Mouse (Mus musculus) CH12.LX (cell line): ENCODE results near the gene Dntt. TPM values are rescaled to one million over a fixed set of nuclear protein-coding genes. Genes with fewer than 3 reads are reported as not detected.
A peak's percentile ranks its signal among the peaks of the same experiment; 100 is the strongest.

Source experiments
- DNase-seq: peaks from one replicate; pipeline ENCODE4 v3.0.0-alpha.2; 2013; ENCODE audit errors: extremely low read depth
- H3K27ac ChIP-seq: 2 replicates; pipeline ENCODE4 v1.5.1; 2012; ENCODE audit warnings: low read depth, mild to moderate bottlenecking, control low read depth, moderate library complexity; ENCODE audit not compliant: insufficient read depth
- H3K27me3 ChIP-seq: replicated peaks from 2 replicates; pipeline ENCODE3; 2012; ENCODE audit warnings: inconsistent platforms
- H3K36me3 ChIP-seq, 2 experiments: replicated peaks in 1 of 2; 2 replicates each; pipeline versions ENCODE3 to v1.6.1; 2012; ENCODE audit warnings: inconsistent platforms in 1 of 2, low read length in 1 of 2, mild to moderate bottlenecking in 1 of 2, mixed read lengths in 1 of 2, moderate library complexity in 1 of 2; ENCODE audit not compliant: control insufficient read depth in 1 of 2, insufficient read depth in 1 of 2
- H3K4me1 ChIP-seq, 2 experiments: 2 replicates each; pipeline ENCODE4 v1.6.1; 2012; ENCODE audit warnings: inconsistent platforms in 1 of 2, moderate library complexity in 1 of 2; ENCODE audit not compliant: insufficient read depth in 2 of 2, control insufficient read depth in 1 of 2
- H3K4me2 ChIP-seq: 2 replicates; pipeline ENCODE4 v1.6.1; 2012; ENCODE audit warnings: low read depth, mild to moderate bottlenecking, control low read depth; ENCODE audit not compliant: poor library complexity, insufficient read depth, severe bottlenecking
- H3K4me3 ChIP-seq, 3 experiments: fragments of 150-350 bp in 1 of 3; sonication (generic) in 1 of 3; replicated peaks in 1 of 3; 2 replicates each; pipeline versions ENCODE3 to v1.5.1; 2011 to 2012; ENCODE audit warnings: low read depth in 2 of 3, low read length in 2 of 3, mild to moderate bottlenecking in 2 of 3, moderate library complexity in 2 of 3, control low read depth in 1 of 3, improper control_type of control experiment in 1 of 3, inconsistent platforms in 1 of 3, mixed read lengths in 1 of 3; ENCODE audit not compliant: poor library complexity in 1 of 3
- H3K79me2 ChIP-seq: replicated peaks from 2 replicates; pipeline ENCODE4 v1.6.1; 2012; ENCODE audit warnings: mild to moderate bottlenecking, moderate library complexity; ENCODE audit not compliant: control insufficient read depth, poor library complexity, insufficient read depth, severe bottlenecking; ENCODE audit errors: extremely low read depth
- H3K9ac ChIP-seq: 2 replicates; pipeline ENCODE4 v1.6.1; 2012; ENCODE audit warnings: low read depth, mild to moderate bottlenecking, control low read depth, moderate library complexity; ENCODE audit not compliant: insufficient read depth
- H3K9me3 ChIP-seq: replicated peaks from 2 replicates; pipeline ENCODE3; 2012; ENCODE audit warnings: low read length, inconsistent platforms, mixed read lengths
- BHLHE40 ChIP-seq: IDR thresholded peaks from 2 replicates; pipeline ENCODE4 v1.6.1; 2011; ENCODE audit warnings: mild to moderate bottlenecking, low read depth, low read length, improper control_type of control experiment
- CHD2 ChIP-seq: IDR thresholded peaks from 2 replicates; pipeline ENCODE4 v1.6.1; 2011; ENCODE audit warnings: low read length, improper control_type of control experiment
- E2F4 ChIP-seq: IDR thresholded peaks from 2 replicates; pipeline ENCODE4 v1.6.1; 2011; ENCODE audit warnings: low read depth, low read length, improper control_type of control experiment; ENCODE audit not compliant: insufficient replicate concordance
- ELF1 ChIP-seq: IDR thresholded peaks from 2 replicates; pipeline ENCODE4 v1.6.1; 2014; ENCODE audit warnings: low read depth, mild to moderate bottlenecking, inconsistent platforms, low read length, improper control_type of control experiment
- HCFC1 ChIP-seq: IDR thresholded peaks from 2 replicates; pipeline ENCODE4 v1.6.1; 2012; ENCODE audit warnings: low read depth, mild to moderate bottlenecking, inconsistent platforms, low read length, improper control_type of control experiment
- IRF4 ChIP-seq: IDR thresholded peaks from 2 replicates; pipeline ENCODE4 v1.6.1; 2014; ENCODE audit warnings: low read depth, mild to moderate bottlenecking, inconsistent platforms, low read length, improper control_type of control experiment
- KAT2A ChIP-seq: IDR thresholded peaks from 2 replicates; pipeline ENCODE4 v1.6.1; 2012; ENCODE audit warnings: low read length, improper control_type of control experiment, inconsistent platforms; ENCODE audit not compliant: insufficient replicate concordance
- MAZ ChIP-seq: IDR thresholded peaks from 2 replicates; pipeline ENCODE4 v1.6.1; 2012; ENCODE audit warnings: low read depth, mild to moderate bottlenecking, inconsistent platforms, low read length, improper control_type of control experiment, moderate library complexity
- MXI1 ChIP-seq: IDR thresholded peaks from 2 replicates; pipeline ENCODE4 v1.6.1; 2011; ENCODE audit warnings: mild to moderate bottlenecking, low read depth, low read length, improper control_type of control experiment
- PAX5 ChIP-seq: IDR thresholded peaks from 2 replicates; pipeline ENCODE4 v1.6.1; 2012; ENCODE audit warnings: low read length, inconsistent platforms, mixed read lengths
- POLR2A ChIP-seq: IDR thresholded peaks from 2 replicates; pipeline ENCODE4 v1.6.1; 2011; ENCODE audit warnings: low read depth, mild to moderate bottlenecking, improper control_type of control experiment, low read length
- POLR2AphosphoS2 ChIP-seq: IDR thresholded peaks from 2 replicates; pipeline ENCODE4 v1.6.1; 2011; ENCODE audit warnings: low read depth, low read length, improper control_type of control experiment
- RCOR1 ChIP-seq: conservative IDR thresholded peaks from 2 replicates; pipeline ENCODE4 v1.6.1; 2012; ENCODE audit warnings: low read depth, mild to moderate bottlenecking, inconsistent platforms, low read length, improper control_type of control experiment
- SIN3A ChIP-seq: IDR thresholded peaks from 2 replicates; pipeline ENCODE4 v1.6.1; 2012; ENCODE audit warnings: low read length, improper control_type of control experiment, inconsistent platforms
- SMC3 ChIP-seq: IDR thresholded peaks from 2 replicates; pipeline ENCODE4 v1.6.1; 2011; ENCODE audit warnings: low read depth, low read length, improper control_type of control experiment
- TCF12 ChIP-seq: IDR thresholded peaks from 2 replicates; pipeline ENCODE4 v1.6.1; 2014; ENCODE audit warnings: low read depth, mild to moderate bottlenecking, inconsistent platforms, low read length, improper control_type of control experiment
- USF2 ChIP-seq: conservative IDR thresholded peaks from 2 replicates; pipeline ENCODE4 v1.6.1; 2011; ENCODE audit warnings: low read depth, low read length, improper control_type of control experiment
- ZC3H11A ChIP-seq: IDR thresholded peaks from 2 replicates; pipeline ENCODE4 v1.6.1; 2012; ENCODE audit warnings: low read depth, mild to moderate bottlenecking, inconsistent platforms, low read length, improper control_type of control experiment
- ZNF384 ChIP-seq: IDR thresholded peaks from 2 replicates; pipeline ENCODE4 v1.6.1; 2012; ENCODE audit warnings: low read depth, low read length, improper control_type of control experiment, inconsistent platforms
- dilution Hi-C: fragments of 300-500 bp; cut with MboI; formaldehyde crosslinking; loops from 2 replicates; pipeline ENCODE4 v1.14.3; 2020; ENCODE audit warnings: low sequenced_read_pairs; ENCODE audit not compliant: extremely low pct_unique_long_range_greater_than_20kb, extremely low pct_ligation_motif_present
- in situ Hi-C: fragments of 300-500 bp; cut with MboI; formaldehyde crosslinking; loops from 3 replicates; pipeline ENCODE4 v1.14.3; 2019; ENCODE audit warnings: low sequenced_read_pairs, low pct_ligation_motif_present, low pct_unique_long_range_greater_than_20kb, mixed read lengths
- polyA plus RNA-seq: library from polyadenylated mRNA; unstranded; fragments of >175 nt; gene quantifications from 2 replicates; pipeline ENCODE4 v1.2.1, GENCODE M21; 2012; ENCODE audit warnings: low read depth; ENCODE audit not compliant: insufficient read length
- total RNA-seq, 2 experiments: library from RNA; depleted of rRNA; stranded (reverse); fragments of 300-350 nt in 1 of 2; fragments of >200 nt in 1 of 2; gene quantifications; 2 replicates each; pipeline ENCODE4 v1.2.3; 2012 to 2014

The Dntt gene
- total and polyA plus RNA-seq, 3 experiments = 0.13 TPM; not detected in 2

- H3K4me2 ChIP-seq = no peak overlapping the region
- in situ Hi-C loops = no loop called here
- no peak overlapping the region for H3K9ac ChIP-seq
- DNase-seq = no peak
- H3K36me3 ChIP-seq = peaks cover 26 to 71% of the 10 kb centered on the region in 2 experiments
- no peaks in the 10 kb centered on the region for H3K9me3 ChIP-seq
- H3K79me2 ChIP-seq = peaks cover 96% of the 10 kb centered on the region
- TF ChIP-seq BHLHE40 (no peak), IRF4 (no peak), POLR2A (no peak), SIN3A (no peak), TCF12 (no peak), POLR2AphosphoS2 (no peak), E2F4 (no peak), ZC3H11A (no peak), RCOR1 (no peak), CHD2 (no peak), MXI1 (no peak), KAT2A (no peak), PAX5 (no peak), MAZ (no peak), ZNF384 (no peak), USF2 (no peak), SMC3 (no peak), HCFC1 (no peak), ELF1 (no peak)
- TF ChIP-seq, all 38 proteins: peak for 0
- peaks cover 53 to 98% of the 10 kb centered on the region in 2 experiments for H3K4me1 ChIP-seq
- H3K27me3 ChIP-seq = no peaks in the 10 kb centered on the region
- H3K4me3 ChIP-seq = no peak overlapping the region
- dilution Hi-C loops = no loop called here
- no peak overlapping the region for H3K27ac ChIP-seq
Observed at GRCm38 (mm10) chr19:40984536-40984935, 44.5 kb upstream of the Dntt start.

GRCm38 (mm10) chr19:40988856-40989255 lies 40.2 kb upstream of the Dntt start:
- Histone ChIP-seq H3K36me3 (peaks cover 24 to 59% of the 10 kb centered on the region in 2 experiments), H3K4me1 (peaks cover 31 to 63% of the 10 kb centered on the region in 2 experiments), H3K9me3 (no peaks in the 10 kb centered on the region), H3K4me3 (peak overlapping the region in 2 of 3 experiments; percentile 3 to 14), H3K79me2 (peaks cover 97% of the 10 kb centered on the region), H3K27ac (no peak overlapping the region), H3K4me2 (peak overlapping the region; percentile 98), H3K9ac (peak overlapping the region; percentile 97; the same call in 1 of the 2 replicates), H3K27me3 (no peaks in the 10 kb centered on the region)
- in situ Hi-C loops (no loop called here), dilution Hi-C loops (no loop called here)
- DNase-seq = no peak
- TF ChIP-seq POLR2A (0 out of 2 replicates have a peak, but pooled peaks have one; percentile 13), BHLHE40 (no peak)
